Mouse (Mus musculus) ES-E14 (cell line): ENCODE measurements around the gene Dus1l. TPM values are rescaled to one million over a fixed set of nuclear protein-coding genes. Genes with fewer than 3 reads are reported as not detected.
"Not testable (repeated sequence)": the region's sequence is repeated elsewhere in the genome, so short reads cannot be mapped to it uniquely, and the experiment has no call there.

ENCODE experiments used
- DNase-seq: peaks from one replicate; pipeline ENCODE4 v3.0.0-alpha.2; 2013; ENCODE audit warnings: low read depth, low spot score
- H3K27ac ChIP-seq: 2 replicates; pipeline ENCODE4 v1.5.1; 2012; ENCODE audit warnings: low read depth, mild to moderate bottlenecking, low read length, moderate library complexity, mixed read lengths; ENCODE audit not compliant: poor library complexity, insufficient read depth, severe bottlenecking
- H3K36me3 ChIP-seq: 2 replicates; pipeline ENCODE4 v1.6.1; 2012; ENCODE audit warnings: mild to moderate bottlenecking, low read length, moderate library complexity, mixed read lengths; ENCODE audit not compliant: control insufficient read depth, poor library complexity, insufficient read depth, severe bottlenecking
- H3K4me1 ChIP-seq, 2 experiments: fragments of 150-350 bp in 1 of 2; sonication (generic) in 1 of 2; 2 replicates each; pipeline ENCODE4 v1.6.1; 2012; ENCODE audit warnings: low read length in 2 of 2, mild to moderate bottlenecking in 1 of 2, mixed read lengths in 1 of 2; ENCODE audit not compliant: control insufficient read depth in 2 of 2, insufficient read depth in 2 of 2, poor library complexity in 1 of 2
- H3K4me3 ChIP-seq, 2 experiments: fragments of 150-350 bp in 1 of 2; sonication (generic) in 1 of 2; 2 replicates each; pipeline ENCODE4 v1.5.1; 2012; ENCODE audit warnings: low read length in 2 of 2, low read depth in 1 of 2, mild to moderate bottlenecking in 1 of 2, mixed read lengths in 1 of 2; ENCODE audit not compliant: insufficient read depth in 1 of 2, poor library complexity in 1 of 2, severe bottlenecking in 1 of 2
- H3K9ac ChIP-seq: 2 replicates; pipeline ENCODE4 v1.6.1; 2012; ENCODE audit warnings: low read depth, mild to moderate bottlenecking, low read length, mixed read lengths; ENCODE audit not compliant: poor library complexity, insufficient read depth, severe bottlenecking
- H3K9me3 ChIP-seq: fragments of 150-350 bp; sonication (generic); 2 replicates; pipeline ENCODE4 v1.6.1; 2012; ENCODE audit warnings: low read depth, mild to moderate bottlenecking, low read length; ENCODE audit not compliant: control insufficient read depth, insufficient read depth
- CHD2 ChIP-seq: IDR thresholded peaks from 2 replicates; pipeline ENCODE4 v1.6.1; 2014; ENCODE audit warnings: mild to moderate bottlenecking, low read depth, low read length, inconsistent platforms
- HCFC1 ChIP-seq: IDR thresholded peaks from 2 replicates; pipeline ENCODE4 v1.6.1; 2012; ENCODE audit warnings: low read length, inconsistent platforms, borderline replicate concordance; ENCODE audit not compliant: insufficient read depth
- MAFK ChIP-seq: IDR thresholded peaks from 2 replicates; pipeline ENCODE4 v1.6.1; 2014; ENCODE audit warnings: mild to moderate bottlenecking, low read depth, low read length, inconsistent platforms; ENCODE audit not compliant: insufficient read depth
- ZC3H11A ChIP-seq: IDR thresholded peaks from 2 replicates; pipeline ENCODE4 v1.6.1; 2012; ENCODE audit warnings: low read depth, mild to moderate bottlenecking, inconsistent platforms, low read length, borderline replicate concordance
- ZNF384 ChIP-seq: IDR thresholded peaks from 2 replicates; pipeline ENCODE4 v1.6.1; 2012; ENCODE audit warnings: low read depth, low read length, inconsistent platforms
- in situ Hi-C, 2 experiments: fragments of 600-800 bp; cut with MboI; formaldehyde crosslinking; loops; one replicate each; pipeline ENCODE4 v1.15.1; 2025; ENCODE audit warnings: low sequenced_read_pairs in 2 of 2, inconsistent platforms in 1 of 2; ENCODE audit not compliant: unreplicated experiment in 2 of 2
- total RNA-seq: library from RNA; depleted of rRNA; stranded (reverse); fragments of 300-350 nt; gene quantifications from 2 replicates; pipeline ENCODE4 v1.2.3, GENCODE M21; 2012

Dus1l gene
- total RNA-seq, 1 experiment, result 101 TPM

DNA sequence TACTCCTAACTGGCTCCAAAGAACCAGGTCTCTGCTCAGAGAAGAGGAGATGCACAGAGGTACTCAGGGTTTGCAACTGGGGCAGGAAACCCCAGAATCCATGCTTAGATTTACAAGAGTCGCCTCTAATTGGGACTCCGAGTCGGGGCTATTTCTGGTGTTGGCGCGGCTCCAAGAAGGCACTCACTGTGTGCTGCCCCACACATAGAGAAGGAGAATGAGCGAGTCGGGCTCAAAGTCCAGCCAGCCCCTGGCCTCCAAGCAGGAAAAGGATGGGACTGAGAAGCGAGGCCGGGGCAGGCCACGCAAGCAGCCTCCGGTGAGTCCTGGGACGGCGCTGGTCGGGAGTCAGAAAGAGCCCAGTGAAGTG, 33.5 kb downstream of the Dus1l start, which contains the start of gene Hmga1b:
TSS of gene Hmga1b (plus strand) at position 123 of the 370 bp plus-strand sequence.
- H3K9ac ChIP-seq, DNase-seq, H3K36me3 ChIP-seq, H3K9me3 ChIP-seq, in situ Hi-C loops, H3K27ac ChIP-seq: not testable (repeated sequence)
- peaks cover 0 to 13% of the 10 kb centered on the region in 2 experiments; a peak in 1 of 4 replicates for H3K4me1 ChIP-seq
- H3K4me3 ChIP-seq, result peak within 1 kb of the TSS in 1 of 2 experiments; percentile 45; a peak in 2 of 4 replicates

DNA sequence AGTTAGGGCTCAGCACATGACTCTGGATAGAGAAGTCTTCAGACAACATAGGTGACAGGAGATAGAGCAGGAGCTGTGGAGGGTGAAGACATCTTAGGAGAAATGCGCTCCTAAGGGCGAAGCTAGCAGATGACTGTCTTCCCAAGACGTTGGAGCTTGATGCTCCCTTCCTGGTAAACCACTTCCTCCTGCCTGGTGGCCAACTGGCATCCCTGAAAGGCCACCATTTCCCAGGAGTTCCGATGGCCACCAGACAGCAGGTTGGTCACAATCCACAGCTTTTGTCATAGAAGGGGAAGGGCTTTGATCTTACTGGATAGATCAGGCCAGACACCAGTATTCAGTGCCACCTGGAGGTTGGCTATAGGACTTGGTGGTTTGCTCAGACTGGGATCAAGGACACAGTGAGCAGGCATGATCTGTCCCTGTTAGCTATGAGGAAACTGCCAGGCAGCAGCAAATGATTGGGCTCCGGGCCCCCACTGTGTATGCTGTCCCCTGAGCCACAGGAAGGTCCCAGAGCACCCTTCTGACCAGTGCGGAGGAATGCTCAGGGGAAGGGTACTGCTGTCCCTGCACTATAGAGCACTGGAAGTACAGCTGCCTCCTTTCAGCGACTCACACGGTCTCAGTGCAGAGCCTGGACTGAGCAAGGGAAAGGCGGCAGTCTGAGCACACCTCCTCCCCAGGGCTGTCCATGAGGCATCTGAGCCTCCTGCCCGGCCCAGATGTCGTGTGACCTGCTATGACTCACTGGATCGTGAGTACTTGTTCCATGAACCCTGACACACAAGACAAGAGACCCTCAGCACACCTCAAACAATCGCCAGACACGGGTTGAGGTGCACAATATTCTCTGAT, 34.2 kb downstream of the Dus1l start:
- DNase-seq, result no peak
- H3K27ac ChIP-seq, result no peak overlapping the region; the same call in 1 of the 2 replicates
- in situ Hi-C loops, result no loop called here

DNA sequence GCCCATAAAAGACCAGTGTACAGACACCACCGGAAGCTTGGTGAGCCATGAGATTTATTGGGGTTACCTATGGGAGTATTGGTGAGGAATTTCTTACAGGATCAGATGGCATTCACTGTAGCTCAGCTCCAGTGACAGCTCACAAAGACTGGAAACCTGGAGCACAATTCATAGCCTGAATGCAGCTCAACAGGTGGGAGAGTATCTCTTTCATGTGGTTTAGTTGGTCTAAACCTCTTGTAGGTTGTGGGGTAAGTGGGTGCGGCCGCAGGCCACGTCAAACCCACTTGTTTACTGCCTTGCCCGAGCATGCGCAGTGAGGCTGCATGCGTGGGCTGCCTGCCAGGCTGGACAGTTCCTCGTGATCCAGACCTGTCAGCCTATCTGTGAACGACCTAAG, 36.0 kb downstream of the Dus1l start:
- no peak for DNase-seq
- no peak overlapping the region for H3K4me3 ChIP-seq
- no peaks in the 10 kb centered on the region for H3K36me3 ChIP-seq
- H3K9me3 ChIP-seq, result peaks cover 2% of the 10 kb centered on the region
- H3K9ac ChIP-seq, result no peak overlapping the region
- H3K27ac ChIP-seq, result no peak overlapping the region
- in situ Hi-C loops, result no loop called here
- TF ChIP-seq MAFK, result no peak
- no peak for TF ChIP-seq ZC3H11A
- TF ChIP-seq ZNF384, result no peak
- no peak for TF ChIP-seq HCFC1
- no peak for TF ChIP-seq CHD2
- peaks cover 0 to 4% of the 10 kb centered on the region in 2 experiments; a peak in 1 of 4 replicates for H3K4me1 ChIP-seq

More for the DNA sequence above, 34.2 kb downstream of the Dus1l start:
- Histone ChIP-seq H3K4me1 (peaks cover 0 to 13% of the 10 kb centered on the region in 2 experiments; a peak in 1 of 4 replicates), H3K9me3 (peaks cover 2% of the 10 kb centered on the region), H3K9ac (no peak overlapping the region), H3K4me3 (no peak overlapping the region), H3K36me3 (no peaks in the 10 kb centered on the region)
- TF ChIP-seq ZC3H11A, result no peak
- no peak for TF ChIP-seq HCFC1
- TF ChIP-seq ZNF384, result no peak
- TF ChIP-seq CHD2, result no peak
- TF ChIP-seq MAFK, result no peak

DNA sequence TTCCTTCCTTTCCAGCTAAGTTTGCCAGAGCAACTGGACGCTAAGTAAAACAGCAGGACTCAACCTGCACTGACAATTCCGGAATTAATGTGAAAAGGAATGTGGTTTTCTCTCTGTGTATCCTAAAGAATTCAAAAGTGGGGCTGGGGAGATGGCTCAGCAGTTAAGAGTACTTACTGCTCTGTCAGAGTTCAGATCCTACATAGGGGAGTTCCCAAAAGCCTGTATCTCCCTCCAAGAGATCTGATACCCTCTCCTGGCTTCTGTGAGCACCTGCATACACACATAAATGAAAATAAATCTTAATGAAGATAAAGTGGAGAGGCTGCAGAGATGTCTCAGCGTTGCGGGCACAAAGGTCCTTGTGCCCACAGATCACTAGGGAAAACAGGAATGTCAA, 44.6 kb downstream of the Dus1l start:
- Histone ChIP-seq H3K4me3 (no peak overlapping the region), H3K9ac (no peak overlapping the region), H3K27ac (no peak overlapping the region), H3K4me1 (no peaks in the 10 kb centered on the region), H3K9me3 (no peaks in the 10 kb centered on the region), H3K36me3 (no peaks in the 10 kb centered on the region)
- DNase-seq, result no peak
- in situ Hi-C loops, result no loop called here
- TF ChIP-seq CHD2, result no peak
- no peak for TF ChIP-seq ZNF384
- no peak for TF ChIP-seq ZC3H11A
- no peak for TF ChIP-seq MAFK
- TF ChIP-seq HCFC1, result no peak
